Mouse (Mus musculus) heart, adult 2 months (tissue): Measurements from ENCODE around the gene Hspa12a. TPM values are rescaled to one million over a fixed set of nuclear protein-coding genes. Genes with fewer than 3 reads are reported as not detected.

ENCODE experiments used
- DNase-seq, 2 experiments: peaks; one replicate each; pipeline ENCODE4 v3.0.0; 2021
- H3K27ac ChIP-seq: fragments of 200-600 bp; 2 replicates; pipeline ENCODE4 v1.8.1; 2022
- H3K27me3 ChIP-seq: fragments of 200-500 bp; 2 replicates; pipeline ENCODE4 v1.6.1; 2012; ENCODE audit warnings: mild to moderate bottlenecking, low read length, inconsistent platforms, mixed read lengths; ENCODE audit not compliant: control insufficient read depth, insufficient read depth
- H3K36me3 ChIP-seq: fragments of 200-500 bp; 2 replicates; pipeline ENCODE4 v1.6.1; 2012; ENCODE audit warnings: low read length, inconsistent platforms; ENCODE audit not compliant: control insufficient read depth, insufficient read depth
- H3K4me1 ChIP-seq: fragments of 200-500 bp; 2 replicates; pipeline ENCODE4 v1.6.1; 2011; ENCODE audit warnings: low read length; ENCODE audit not compliant: control insufficient read depth, insufficient read depth
- H3K4me3 ChIP-seq: fragments of 200-600 bp; 2 replicates; pipeline ENCODE4 v1.8.1; 2022
- H3K79me2 ChIP-seq: fragments of 200-500 bp; replicated peaks from 2 replicates; pipeline ENCODE4 v1.6.1; 2012; ENCODE audit warnings: mild to moderate bottlenecking, inconsistent platforms, low read length, moderate library complexity, mixed read lengths; ENCODE audit not compliant: control insufficient read depth, insufficient read depth
- H3K9ac ChIP-seq: fragments of 200-500 bp; 2 replicates; pipeline ENCODE4 v1.6.1; 2012; ENCODE audit warnings: low read depth, mild to moderate bottlenecking, control low read depth, inconsistent platforms, low read length, mixed read lengths
- CTCF ChIP-seq: fragments of 200-600 bp; IDR thresholded peaks from 2 replicates; pipeline ENCODE4 v1.8.1; 2022; ENCODE audit warnings: antibody characterized with exemption, mild to moderate bottlenecking, moderate library complexity
- EP300 ChIP-seq: fragments of 200-500 bp; IDR thresholded peaks from 2 replicates; pipeline ENCODE4 v1.6.1; 2011; ENCODE audit warnings: low read depth, low read length, control low read depth; ENCODE audit not compliant: insufficient read depth
- POLR2A ChIP-seq: fragments of 200-500 bp; IDR thresholded peaks from 2 replicates; pipeline ENCODE4 v1.6.1; 2011; ENCODE audit warnings: mild to moderate bottlenecking, low read depth, low read length, control low read depth; ENCODE audit not compliant: insufficient read depth
- WGBS: fragments of 180-500 bp; shearing (Covaris S2); methylation state at CpG from one replicate; pipeline ENCODE4 v1.1.7; 2018; 5-methylcytosine and 5-hydroxymethylcytosine counted together
- intact Hi-C: fragments of 180-260 bp; cut with DNase I; formaldehyde crosslinking; loops from one replicate; pipeline ENCODE4 v1.15.1; 2025
- polyA plus RNA-seq: library from polyadenylated mRNA; depleted of rRNA; stranded (reverse); fragments of >200 nt; gene quantifications from 2 replicates; pipeline ENCODE4 v1.2.3, GENCODE M21; 2012
- total RNA-seq, 2 experiments: library from RNA; stranded (reverse); gene quantifications; 2 replicates each; pipeline ENCODE4 v1.2.3; 2021

Hspa12a gene
- total and polyA plus RNA-seq, 3 experiments = 12.2 to 17.7 (median 14.7) TPM

- Histone ChIP-seq H3K79me2 (no peaks in the 10 kb centered on the region), H3K4me1 (no peaks in the 10 kb centered on the region), H3K36me3 (no peaks in the 10 kb centered on the region), H3K27ac (no peak overlapping the region), H3K9ac (peak overlapping the region; percentile 21; the same call in 1 of the 2 replicates), H3K27me3 (no peaks in the 10 kb centered on the region; the same call in 1 of the 2 replicates), H3K4me3 (no peak overlapping the region)
- WGBS = 4% methylated on average over 11 of the region's 11 CpGs
- TF ChIP-seq CTCF (peak; percentile 30), EP300 (no peak)
- DNase-seq = no peak
- intact Hi-C loops = no loop called here
These were observed 24.9 kb downstream of the Hspa12a start for GRCm38 (mm10) chr19:58918597-58918996.

GRCm38 (mm10) chr19:58913301-58913700 lies 30.2 kb downstream of the Hspa12a start:
- H3K27me3 ChIP-seq = no peaks in the 10 kb centered on the region
- H3K4me1 ChIP-seq = peaks cover 1% of the 10 kb centered on the region; the same call in 1 of the 2 replicates
- H3K27ac ChIP-seq = no peak overlapping the region
- WGBS = 86% methylated on average over 6 of the region's 6 CpGs
- no peak for TF ChIP-seq CTCF
- no peak overlapping the region for H3K4me3 ChIP-seq
- no peak for DNase-seq
- intact Hi-C loops = no loop called here
- no peaks in the 10 kb centered on the region for H3K36me3 ChIP-seq
- H3K79me2 ChIP-seq = no peaks in the 10 kb centered on the region
- no peak overlapping the region for H3K9ac ChIP-seq

- no peaks in the 10 kb centered on the region for H3K36me3 ChIP-seq
- DNase-seq = peak; percentile 46 to 71
- no peak overlapping the region for H3K27ac ChIP-seq
- peaks cover 3% of the 10 kb centered on the region for H3K4me1 ChIP-seq
- 9% methylated on average over 9 of the region's 9 CpGs for WGBS
- H3K4me3 ChIP-seq = peak overlapping the region; percentile 2; the same call in 1 of the 2 replicates
- no peaks in the 10 kb centered on the region for H3K79me2 ChIP-seq
- TF ChIP-seq CTCF (peak; percentile 95), POLR2A (no peak)
- no peaks in the 10 kb centered on the region for H3K27me3 ChIP-seq
- intact Hi-C loops = loop anchor here (1.0 kb wide), 1 partner anchor 287 kb away; no protein-coding TSS in a partner anchor
- no peak overlapping the region for H3K9ac ChIP-seq
These were observed 32.1 kb downstream of the Hspa12a start for GRCm38 (mm10) chr19:58911386-58911785.

GRCm38 (mm10) chr19:58910941-58911368 lies 32.5 kb downstream of the Hspa12a start:
- Histone ChIP-seq H3K79me2 (no peaks in the 10 kb centered on the region), H3K27me3 (no peaks in the 10 kb centered on the region), H3K4me3 (peak overlapping the region; percentile 2; the same call in 1 of the 2 replicates), H3K9ac (no peak overlapping the region), H3K27ac (no peak overlapping the region), H3K36me3 (no peaks in the 10 kb centered on the region), H3K4me1 (peaks cover 3% of the 10 kb centered on the region)
- WGBS = 2% methylated on average over 11 of the region's 11 CpGs
- no peak for DNase-seq
- intact Hi-C loops = loop anchor here (1.0 kb wide), 1 partner anchor 287 kb away; no protein-coding TSS in a partner anchor
- no peak for TF ChIP-seq CTCF
- no peak for TF ChIP-seq POLR2A
- TF ChIP-seq EP300 = no peak

GRCm38 (mm10) chr19:58908018-58908417 lies 35.4 kb downstream of the Hspa12a start:
- TF ChIP-seq EP300 (no peak), POLR2A (no peak), CTCF (no peak)
- intact Hi-C loops = no loop called here
- no peak overlapping the region for H3K4me3 ChIP-seq
- no peaks in the 10 kb centered on the region for H3K79me2 ChIP-seq
- DNase-seq = no peak
- H3K4me1 ChIP-seq = peaks cover 5% of the 10 kb centered on the region
- H3K27me3 ChIP-seq = no peaks in the 10 kb centered on the region
- H3K36me3 ChIP-seq = no peaks in the 10 kb centered on the region
- H3K27ac ChIP-seq = no peak overlapping the region
- WGBS = 45% methylated on average over 10 of the region's 10 CpGs
- no peak overlapping the region for H3K9ac ChIP-seq

GRCm38 (mm10) chr19:58906685-58907084 lies 36.8 kb downstream of the Hspa12a start:
- 69% methylated on average over 9 of the region's 9 CpGs for WGBS
- Histone ChIP-seq H3K27ac (no peak overlapping the region), H3K9ac (no peak overlapping the region), H3K27me3 (no peaks in the 10 kb centered on the region), H3K36me3 (no peaks in the 10 kb centered on the region), H3K4me3 (no peak overlapping the region), H3K79me2 (no peaks in the 10 kb centered on the region), H3K4me1 (peaks cover 5% of the 10 kb centered on the region)
- intact Hi-C loops = no loop called here
- no peak for TF ChIP-seq POLR2A
- DNase-seq = no peak
